Mouse (Mus musculus): Measurements from ENCODE around the gene Plch1. TPM values are rescaled to one million over a fixed set of nuclear protein-coding genes. Genes with fewer than 3 reads are reported as not detected.
A peak's percentile ranks its signal among the peaks of the same experiment; 100 is the strongest.

The Plch1 gene
- total RNA-seq (2021) = under 1 TPM; 0.36 to 0.39 TPM
- long read RNA-seq, experiment 1 = 0 reads
- long read RNA-seq, experiment 2 = 0 reads

- DNase-seq = peak; percentile 68
Observed at GRCm38 (mm10) chr3:63899309-63899695, at the start of gene Plch1. Gene Plch1 (minus strand): TSS chr3:63899472.

GRCm38 (mm10) chr3:63941204-63941850 lies 42.1 kb upstream of the Plch1 start:
- DNase-seq = no peak

DNA sequence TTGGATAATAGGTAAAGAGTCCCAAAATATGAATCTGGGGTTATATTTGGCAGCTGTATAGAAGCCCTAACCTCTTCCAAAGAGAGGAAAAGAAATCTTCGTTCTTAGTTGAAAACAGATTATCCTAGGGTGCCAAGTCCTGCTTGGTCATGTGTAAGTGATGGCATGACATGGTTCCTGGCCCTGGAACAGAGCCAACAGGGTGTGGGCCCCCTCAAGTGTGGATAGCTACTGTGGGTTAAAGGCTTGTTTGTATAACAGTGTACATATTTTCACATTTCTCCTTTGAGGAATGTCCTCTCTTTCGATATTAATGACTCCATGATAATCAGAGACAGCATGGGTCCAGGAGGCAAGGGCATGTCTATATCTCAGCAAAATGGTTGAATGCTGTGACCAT lies 39.7 kb upstream of the Plch1 start:
- no peak for DNase-seq

- peak; percentile 98 for DNase-seq
Observed at GRCm38 (mm10) chr3:63928878-63929859, 29.9 kb upstream of the Plch1 start, which contains the start of gene E130311K13Rik. Gene E130311K13Rik (minus strand): TSS chr3:63929472.

GRCm38 (mm10) chr3:63919634-63920033 lies 20.4 kb upstream of the Plch1 start:
- peak; percentile 25 for DNase-seq

GRCm38 (mm10) chr3:63910301-63910700 lies 11.0 kb upstream of the Plch1 start:
- DNase-seq = no peak

DNA sequence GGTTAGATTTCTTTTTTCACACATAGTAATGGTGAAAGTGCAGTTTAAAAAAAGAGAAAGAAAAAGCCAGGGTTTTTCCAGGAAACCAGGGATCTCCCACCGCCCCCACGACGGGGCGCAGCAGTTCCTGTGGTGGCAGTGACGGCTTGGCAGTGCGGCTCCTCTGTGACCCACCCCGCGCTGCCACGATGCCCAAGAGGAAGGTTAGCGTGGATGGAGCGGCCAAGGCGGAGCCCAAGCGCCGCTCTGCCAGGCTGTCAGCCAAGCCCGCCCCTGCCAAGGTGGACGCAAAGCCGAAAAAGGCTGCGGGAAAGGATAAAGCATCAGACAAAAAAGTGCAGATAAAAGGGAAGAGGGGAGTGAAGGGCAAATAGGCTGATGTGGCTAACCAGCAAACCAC lies 6.0 kb upstream of the Plch1 start:
- peak; percentile 31 for DNase-seq

GRCm38 (mm10) chr3:63904157-63904556 lies 4.9 kb upstream of the Plch1 start:
- no peak for DNase-seq

DNA sequence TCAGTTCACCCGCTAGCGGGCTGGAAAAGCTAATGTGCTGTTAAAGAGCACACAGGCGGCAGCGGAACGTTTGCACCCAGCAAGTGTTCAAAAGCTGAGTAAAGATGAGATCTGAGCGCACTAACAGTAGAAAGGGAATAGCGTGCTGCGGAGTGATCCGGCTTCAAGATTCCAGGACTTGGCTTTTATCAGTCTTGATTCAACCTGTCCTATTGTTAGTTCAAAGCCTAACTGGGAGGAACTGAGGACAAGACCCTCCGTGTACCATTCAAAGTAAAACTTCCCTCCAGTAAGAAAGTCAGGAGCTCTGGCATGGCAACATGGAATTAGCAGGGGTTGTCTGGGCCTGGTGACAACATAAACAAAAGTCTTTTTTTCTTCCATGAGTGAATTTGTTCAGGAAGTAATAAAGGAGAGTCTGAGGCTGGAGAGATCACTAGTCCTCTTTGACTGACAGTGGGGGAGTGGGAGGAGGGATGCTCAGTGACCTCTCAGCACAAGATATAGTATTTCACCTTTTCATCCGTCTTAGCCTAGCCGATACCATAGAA lies 824 bp upstream of the Plch1 start:
- no peak for DNase-seq

DNA sequence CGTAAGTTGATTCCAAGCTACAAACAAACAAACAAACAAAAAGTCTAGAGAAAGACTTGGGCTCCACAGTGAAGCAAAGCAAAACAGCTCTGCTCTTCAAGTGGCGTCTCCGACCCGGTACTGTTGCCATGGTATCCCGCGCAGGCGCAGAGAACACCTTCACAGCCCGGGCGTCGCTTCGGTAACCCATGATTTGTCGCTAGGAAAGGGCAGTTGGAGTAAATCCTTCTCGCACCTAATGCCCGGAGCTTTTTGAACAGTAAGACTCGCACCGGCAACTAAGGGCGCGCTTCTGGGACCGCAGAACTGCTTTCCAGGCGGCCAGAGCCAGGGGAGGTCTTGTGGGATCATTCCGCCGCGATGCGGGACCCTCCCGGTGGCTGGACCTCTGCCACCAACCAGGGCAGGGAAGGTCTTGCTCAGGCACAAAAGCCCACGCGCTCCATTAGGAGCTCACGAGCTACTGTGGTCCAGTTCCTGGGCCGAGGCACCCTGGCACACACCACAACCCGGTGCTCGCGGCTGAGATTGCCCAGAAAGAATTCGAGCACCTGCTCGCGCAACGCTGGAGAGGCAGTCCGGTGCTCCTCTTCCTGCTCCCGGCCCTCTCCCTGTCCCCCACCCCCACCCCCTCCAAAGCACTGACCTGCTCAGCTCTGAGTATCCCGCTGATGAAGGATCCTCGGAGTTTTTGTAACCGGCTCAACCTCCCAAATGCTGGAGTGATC lies 527 bp downstream of the Plch1 start:
- DNase-seq = peak; percentile 87

DNA sequence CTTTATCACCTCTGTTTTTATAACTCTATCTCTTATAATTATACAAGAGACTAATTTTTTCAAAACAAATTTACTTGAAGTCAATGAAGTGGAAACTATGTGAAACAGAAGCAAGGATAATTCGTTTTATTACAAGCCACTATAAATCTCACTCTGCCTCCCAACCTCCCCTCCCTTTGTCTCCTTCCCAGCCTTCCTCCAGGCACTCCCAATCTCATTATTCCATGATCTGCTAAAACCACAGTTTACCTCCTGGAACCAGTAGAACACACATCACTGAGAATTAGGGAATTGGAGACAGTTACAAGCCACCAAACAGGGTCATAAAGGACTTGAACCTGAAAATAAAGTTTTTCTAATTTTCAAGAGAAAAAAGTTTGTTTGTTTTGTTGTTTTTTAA lies 2.1 kb downstream of the Plch1 start:
- no peak for DNase-seq

- DNase-seq = no peak
Observed at GRCm38 (mm10) chr3:63896303-63896702, 3.0 kb downstream of the Plch1 start.

DNA sequence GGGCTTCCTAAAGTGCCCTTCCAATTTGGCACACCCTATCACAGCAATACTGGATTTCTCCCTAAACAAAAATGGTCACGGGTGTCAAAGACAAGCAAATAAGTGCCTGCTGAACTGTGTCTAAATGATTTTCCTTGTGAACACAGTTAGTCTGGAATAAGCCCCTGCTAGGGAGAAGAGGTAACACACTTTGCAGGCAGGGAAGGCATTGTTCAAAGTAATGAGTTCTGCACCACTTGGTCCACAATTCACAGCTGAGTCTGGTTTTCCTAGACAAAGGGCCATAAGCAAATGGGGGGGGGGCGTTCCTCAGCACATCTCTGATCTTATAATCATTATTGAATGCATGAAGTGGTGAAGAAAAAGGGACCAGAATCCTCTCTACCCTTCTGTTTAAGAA lies 3.5 kb downstream of the Plch1 start:
- DNase-seq = no peak

- DNase-seq = no peak
Observed at GRCm38 (mm10) chr3:63893677-63894076, 5.6 kb downstream of the Plch1 start.

DNA sequence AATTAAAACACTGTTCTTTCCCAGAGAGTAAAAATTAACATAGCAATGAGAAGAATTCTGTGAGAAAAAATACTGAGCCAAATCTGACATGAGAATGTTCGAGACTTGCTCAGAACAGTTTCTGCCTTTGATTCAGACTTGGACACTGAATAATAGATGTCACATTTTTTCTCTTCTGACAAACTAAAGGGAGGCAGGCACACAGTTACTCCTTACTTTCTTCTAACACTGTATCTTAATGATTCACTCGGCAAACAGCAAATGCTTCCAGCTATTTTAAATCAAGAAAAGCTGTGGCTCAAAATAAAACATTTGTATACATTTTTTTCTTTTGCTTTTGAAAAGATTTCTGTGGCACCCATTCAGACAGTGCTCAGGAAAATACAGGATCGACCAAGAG lies 7.1 kb downstream of the Plch1 start:
- DNase-seq = no peak

GRCm38 (mm10) chr3:63881065-63881464 lies 18.2 kb downstream of the Plch1 start:
- DNase-seq = no peak

DNA sequence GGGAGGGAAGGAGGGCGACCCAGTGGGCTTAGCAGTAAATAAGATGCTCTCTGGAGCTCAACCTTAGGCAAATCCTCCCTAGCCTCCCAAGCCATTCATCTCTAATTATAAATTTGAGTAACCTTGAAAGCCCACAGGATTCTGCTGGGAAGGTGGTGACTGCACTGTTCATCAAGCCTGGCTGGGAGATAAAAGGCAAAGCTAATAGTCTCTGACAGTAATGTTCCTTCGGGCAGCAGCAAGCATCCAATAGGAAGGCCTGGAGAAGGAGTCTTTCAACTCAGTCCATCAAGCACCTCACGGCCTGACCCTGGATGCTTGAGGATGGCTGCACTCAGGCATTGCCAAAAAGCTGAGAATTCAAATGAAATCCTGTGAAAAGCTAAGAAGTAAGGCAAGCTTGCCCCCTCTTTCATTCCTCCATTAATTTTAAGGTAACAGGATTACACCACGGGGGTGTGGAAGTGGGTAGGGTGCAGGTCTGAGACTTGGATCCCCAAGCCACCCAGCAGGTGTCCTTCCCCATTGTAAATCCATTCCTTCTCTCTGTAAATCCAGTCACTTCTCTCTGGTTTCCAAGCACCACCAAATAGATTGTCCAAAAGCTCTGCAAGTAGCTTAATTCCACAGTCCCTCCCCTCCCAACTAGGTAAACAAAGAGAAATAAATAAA lies 20.1 kb downstream of the Plch1 start:
- no peak for DNase-seq

DNA sequence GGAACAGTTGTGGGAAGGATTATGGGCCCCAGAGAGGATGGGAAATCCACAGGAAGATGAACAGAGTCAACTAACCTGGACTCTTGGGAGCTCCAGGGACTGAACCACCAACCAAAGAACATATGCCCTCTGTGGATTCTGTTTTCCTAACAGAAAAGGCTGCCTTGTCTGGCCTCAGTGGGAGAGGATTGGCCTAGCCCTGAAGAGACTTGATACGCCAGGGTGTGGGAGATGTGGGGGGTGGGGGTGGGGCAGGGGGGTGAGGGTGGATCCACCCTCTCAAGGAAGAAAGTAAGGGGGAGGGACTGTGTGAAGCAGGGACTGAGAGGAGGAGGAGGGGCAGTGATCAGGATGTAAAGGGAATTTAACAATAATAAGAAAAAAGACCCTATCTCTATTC lies 26.5 kb downstream of the Plch1 start:
- no peak for DNase-seq

- DNase-seq = no peak
Observed at GRCm38 (mm10) chr3:63871249-63871648, 28.0 kb downstream of the Plch1 start.

GRCm38 (mm10) chr3:63868285-63868684 lies 31.0 kb downstream of the Plch1 start:
- peak; percentile 61 for DNase-seq

GRCm38 (mm10) chr3:63865069-63865468 lies 34.2 kb downstream of the Plch1 start:
- no peak for DNase-seq

- no peak for DNase-seq
Observed at GRCm38 (mm10) chr3:63862716-63863115, 36.6 kb downstream of the Plch1 start.
